Comparison of ENCODE assay signal across 14 mouse cellular contexts in genomic region chr9:63836565-63837284, GRCm38 (mm10).
A peak's percentile ranks its signal among the peaks of the same experiment; 100 is the strongest.
DNase-seq lines count a peak whose midpoint lies in the region; ATAC-seq and TF ChIP-seq lines count a peak whose summit lies in the region.
"Had no signal": no experiment of that assay in that cellular context is flagged by ENCODE, and none has a peak within 500 bp of the region (broad histone marks: within the 10 kb centered on the region; RNA-seq: fewer than 3 reads in every experiment).

No protein-coding gene starts in this region.

- intact Hi-C loops in heart, postnatal 10 days (cut with DNase I) = no loop called here

- peaks cover 30% of the 10 kb centered on the region for H3K27me3 ChIP-seq in heart, embryonic 10.5 days (ENCODE audit: insufficient read depth, poor library complexity, severe bottlenecking)
- no peaks in the 10 kb centered on the region for H3K27me3 ChIP-seq in stomach, postnatal 0 days (ENCODE audit: control insufficient read depth, insufficient read depth, low read length)
- no peaks in the 10 kb centered on the region; the same call in 1 of the 2 replicates for H3K27me3 ChIP-seq in forebrain, postnatal 0 days (ENCODE audit: insufficient read depth, low read length)
- H3K27me3 ChIP-seq in hindbrain, embryonic 13.5 days = peaks cover 24% of the 10 kb centered on the region; the same call in 1 of the 2 replicates

- H3K4me2 ChIP-seq in stomach, postnatal 0 days (replicated peaks; ENCODE audit: low read depth) = no peak overlapping the region; the same call in 1 of the 2 replicates
- no peak overlapping the region for H3K4me2 ChIP-seq in forebrain, postnatal 0 days (ENCODE audit: low read depth)
- no peak overlapping the region for H3K4me2 ChIP-seq in hindbrain, embryonic 13.5 days
- H3K4me2 ChIP-seq: embryonic facial prominence, embryonic 12.5 days; heart, embryonic 13.5 days had no signal

- TF ChIP-seq EP300 in stomach, postnatal 0 days (optimal IDR thresholded peaks at IDR 0.05) = peak; percentile 85

- no peaks in the 10 kb centered on the region for H3K9me3 ChIP-seq in heart, embryonic 10.5 days
- H3K9me3 ChIP-seq in stomach, postnatal 0 days (ENCODE audit: control insufficient read depth, low read length) = no peaks in the 10 kb centered on the region
- H3K9me3 ChIP-seq in forebrain, postnatal 0 days (ENCODE audit: low read length) = no peaks in the 10 kb centered on the region
- no peaks in the 10 kb centered on the region for H3K9me3 ChIP-seq in hindbrain, embryonic 13.5 days
- H3K9me3 ChIP-seq: embryonic facial prominence, embryonic 12.5 days; heart, embryonic 13.5 days had no signal

- peak overlapping the region; percentile 11; the same call in 1 of the 2 replicates for H3K27ac ChIP-seq in heart, embryonic 10.5 days
- peak overlapping the region; percentile 56 for H3K27ac ChIP-seq in stomach, postnatal 0 days (replicated peaks)
- H3K27ac ChIP-seq in forebrain, postnatal 0 days (ENCODE audit: low read depth, low read length) = no peak overlapping the region
- no peak overlapping the region for H3K27ac ChIP-seq in hindbrain, embryonic 13.5 days
- H3K27ac ChIP-seq: embryonic facial prominence, embryonic 12.5 days; heart, embryonic 13.5 days had no signal

- peak; percentile 83 for ATAC-seq in stomach, postnatal 0 days (ENCODE audit: low FRiP score, low TSS enrichment)
- no peak for ATAC-seq in forebrain, postnatal 0 days
- no peak for ATAC-seq in hindbrain, embryonic 13.5 days (ENCODE audit: low FRiP score)
- ATAC-seq: intestine, embryonic 16.5 days; liver, postnatal 0 days had no signal

- WGBS in heart, embryonic 10.5 days = 71% methylated on average over 5 of the region's 5 CpGs
- 41% methylated on average over 5 of the region's 5 CpGs for WGBS in stomach, postnatal 0 days
- 64% methylated on average over 5 of the region's 5 CpGs for WGBS in forebrain, postnatal 0 days
- 65% methylated on average over 5 of the region's 5 CpGs for WGBS in hindbrain, embryonic 13.5 days

- no peaks in the 10 kb centered on the region for H3K36me3 ChIP-seq in heart, embryonic 10.5 days
- H3K36me3 ChIP-seq in stomach, postnatal 0 days (ENCODE audit: control insufficient read depth, insufficient read depth, low read length) = no peaks in the 10 kb centered on the region
- no peaks in the 10 kb centered on the region for H3K36me3 ChIP-seq in forebrain, postnatal 0 days (ENCODE audit: insufficient read depth)
- H3K36me3 ChIP-seq in hindbrain, embryonic 13.5 days = no peaks in the 10 kb centered on the region
- H3K36me3 ChIP-seq: embryonic facial prominence, embryonic 12.5 days; heart, embryonic 13.5 days had no signal

- H3K4me1 ChIP-seq in heart, embryonic 10.5 days = peaks cover 16% of the 10 kb centered on the region
- no peaks in the 10 kb centered on the region for H3K4me1 ChIP-seq in stomach, postnatal 0 days (replicated peaks; ENCODE audit: control insufficient read depth, insufficient read depth)
- H3K4me1 ChIP-seq in forebrain, postnatal 0 days (ENCODE audit: insufficient read depth) = no peaks in the 10 kb centered on the region
- peaks cover 7% of the 10 kb centered on the region; the same call in 1 of the 2 replicates for H3K4me1 ChIP-seq in hindbrain, embryonic 13.5 days (replicated peaks)

- no peak overlapping the region for H3K9ac ChIP-seq in stomach, postnatal 0 days (ENCODE audit: low read length)
- H3K9ac ChIP-seq in forebrain, postnatal 0 days = no peak overlapping the region
- no peak overlapping the region for H3K9ac ChIP-seq in hindbrain, embryonic 13.5 days
- H3K9ac ChIP-seq: embryonic facial prominence, embryonic 12.5 days; heart, embryonic 13.5 days; liver, postnatal 0 days had no signal

- DNase-seq in heart, embryonic 10.5 days (ENCODE audit: low spot score) = no peak
- no peak for DNase-seq in heart, postnatal 10 days
- DNase-seq in fat pad, adult 2 months (ENCODE audit: extremely low read depth, low read depth, low spot score) = peak; percentile 78
- DNase-seq in kidney, postnatal 10 days = peak; percentile 55
- DNase-seq in stomach, postnatal 0 days (ENCODE audit: low spot score) = peak; percentile 49
- no peak for DNase-seq in gastrocnemius, adult 8-10 months (ENCODE audit: low spot score in 2 of 2)
- no peak for DNase-seq in forebrain, postnatal 0 days
- DNase-seq: adrenal gland, adult 8-10 months; liver, postnatal 0 days; retina, postnatal 1 day had no signal

- H3K4me3 ChIP-seq in heart, embryonic 10.5 days = 0 out of 2 replicates have a peak overlapping the region, but pooled peaks have one; percentile 7
- no peak overlapping the region for H3K4me3 ChIP-seq in stomach, postnatal 0 days (ENCODE audit: low read depth, low read length)
- H3K4me3 ChIP-seq in forebrain, postnatal 0 days (ENCODE audit: low read depth, low read length) = no peak overlapping the region
- H3K4me3 ChIP-seq in hindbrain, embryonic 13.5 days = no peak overlapping the region
- H3K4me3 ChIP-seq: embryonic facial prominence, embryonic 12.5 days; heart, embryonic 13.5 days had no signal

- no peak for TF ChIP-seq CTCF in stomach, postnatal 0 days (IDR thresholded peaks at IDR 0.05; ENCODE audit: low read depth)
- no peak for TF ChIP-seq CTCF in forebrain, postnatal 0 days (IDR thresholded peaks at IDR 0.05; ENCODE audit: low read depth)

Comparison
In these comparisons a context has a peak if more than half of its experiments do, and no peak if none do; other contexts are left out.
1. DNase-seq: peak in fat pad, adult 2 months (single experiment), kidney, postnatal 10 days (single experiment) and stomach, postnatal 0 days (single experiment); none in heart, embryonic 10.5 days (single experiment), heart, postnatal 10 days (0 of 2), gastrocnemius, adult 8-10 months (0 of 2) and forebrain, postnatal 0 days (single experiment).
2. H3K27ac ChIP-seq: peak in heart, embryonic 10.5 days (single experiment) and stomach, postnatal 0 days (single experiment); none in forebrain, postnatal 0 days (single experiment) and hindbrain, embryonic 13.5 days (single experiment).